8 mouse cellular contexts compared by ENCODE assay signal in the genomic region with DNA sequence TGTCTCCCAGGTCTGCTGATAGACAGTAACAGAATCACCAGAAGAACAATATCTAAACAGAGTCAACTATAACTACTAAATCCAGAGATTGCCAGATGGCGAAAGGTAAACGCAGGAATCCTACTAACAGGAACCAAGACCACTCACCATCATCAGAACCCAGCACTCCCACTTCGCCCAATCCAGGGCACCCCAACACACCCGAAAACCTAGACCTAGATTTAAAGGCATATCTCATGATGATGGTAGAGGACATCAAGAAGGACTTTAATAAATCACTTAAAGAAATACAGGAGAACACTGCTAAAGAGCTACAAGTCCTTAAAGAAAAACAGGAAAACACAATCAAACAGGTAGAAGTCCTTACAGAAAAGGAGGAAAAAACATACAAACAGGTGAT.
DNase-seq lines count a peak whose midpoint lies in the region.

No protein-coding gene starts in this region.

- DNase-seq in T-cell, adult 2 months (ENCODE audit: low spot score): peak; percentile 1
- peak; percentile 2 to 3 for DNase-seq in cerebellum, postnatal 14 days
- peak; percentile 95 for DNase-seq in heart, adult 11 months
- DNase-seq in kidney, adult 8-10 months: peak; percentile 0 to 9
- peak; percentile 2 to 6 for DNase-seq in layer of hippocampus, postnatal 36 days
- peak; percentile 7 for DNase-seq in lung, postnatal 25 days (ENCODE audit: low spot score)
- peak; percentile 1 to 18 for DNase-seq in spleen, adult 18-20 months
- DNase-seq in thymus, postnatal 4 days: peak; percentile 7

Comparison
In these comparisons a context has a peak if more than half of its experiments do, and no peak if none do; other contexts are left out.
1. Peak in every context shown above with its lines: DNase-seq.
2. DNase-seq: peak in every context shown above with its lines; median percentile 95 in heart, adult 11 months; 10 in spleen, adult 18-20 months; 7 in lung, postnatal 25 days; 7 in thymus, postnatal 4 days; 4 in kidney, adult 8-10 months; 4 in layer of hippocampus, postnatal 36 days; 2 in cerebellum, postnatal 14 days; 1 in T-cell, adult 2 months.